Mouse (Mus musculus) right cerebral cortex, adult 2 months (tissue): ENCODE results near the gene Usp15.

ENCODE experiments used
- DNase-seq, 2 experiments: peaks; one replicate each; pipeline ENCODE4 v3.0.0; 2021 to 2022; ENCODE audit warnings: low spot score in 2 of 2

The Usp15 gene

GRCm38 (mm10) chr10:123108121-123108520, 88.7 kb downstream of the Usp15 start:
- no peak for DNase-seq

GRCm38 (mm10) chr10:123101303-123101702, 95.5 kb downstream of the Usp15 start:
- DNase-seq: no peak

GRCm38 (mm10) chr10:123100584-123100983, 96.2 kb downstream of the Usp15 start:
- DNase-seq: no peak

GRCm38 (mm10) chr10:123094504-123094903, 102.3 kb downstream of the Usp15 start:
- DNase-seq: no peak

- DNase-seq: no peak
Measured at GRCm38 (mm10) chr10:123092577-123092976, 104.2 kb downstream of the Usp15 start.

GRCm38 (mm10) chr10:123091737-123092136, 105.1 kb downstream of the Usp15 start:
- peak; percentile 67 to 75 for DNase-seq

- DNase-seq: no peak
Measured at GRCm38 (mm10) chr10:123089425-123089930, 107.3 kb downstream of the Usp15 start.

- no peak for DNase-seq
Measured at GRCm38 (mm10) chr10:123086847-123087246, 109.9 kb downstream of the Usp15 start.

GRCm38 (mm10) chr10:123084900-123085641, 111.7 kb downstream of the Usp15 start:
- DNase-seq: no peak

GRCm38 (mm10) chr10:123084307-123084706, 112.5 kb downstream of the Usp15 start:
- DNase-seq: no peak

- peak; percentile 96 to 97 for DNase-seq
Measured at GRCm38 (mm10) chr10:123076245-123077023, 120.4 kb downstream of the Usp15 start, which contains the start of gene Mon2. Mon2 (minus strand) TSS chr10:123076505.

GRCm38 (mm10) chr10:123075751-123076242, 121.0 kb downstream of the Usp15 start:
- DNase-seq: no peak

GRCm38 (mm10) chr10:123071997-123072396, 124.8 kb downstream of the Usp15 start:
- no peak for DNase-seq

- DNase-seq: no peak
Measured at GRCm38 (mm10) chr10:123063021-123063420, 133.8 kb downstream of the Usp15 start.

GRCm38 (mm10) chr10:123060831-123061230, 136.0 kb downstream of the Usp15 start:
- no peak for DNase-seq

- no peak for DNase-seq
Measured at GRCm38 (mm10) chr10:123057082-123057481, 139.7 kb downstream of the Usp15 start.

- DNase-seq: no peak
Measured at GRCm38 (mm10) chr10:123056463-123056862, 140.3 kb downstream of the Usp15 start.

- peak; percentile 45 for DNase-seq
Measured at GRCm38 (mm10) chr10:123055205-123056000, 141.4 kb downstream of the Usp15 start.
